Comparison of ENCODE assay signal across 9 mouse cellular contexts in genomic region chr12:50999295-51000237, GRCm38 (mm10).
DNase-seq lines count a peak whose midpoint lies in the region; ATAC-seq lines count a peak whose summit lies in the region.
"Had no signal": no experiment of that assay in that cellular context is flagged by ENCODE, and none has a peak within 500 bp of the region (broad histone marks: within the 10 kb centered on the region; RNA-seq: fewer than 3 reads in every experiment).

No protein-coding gene starts in this region.

- peaks cover 50% of the 10 kb centered on the region for H3K4me1 ChIP-seq in forebrain, embryonic 14.5 days (ENCODE audit: control insufficient read depth, insufficient read depth, low read length)
- H3K4me1 ChIP-seq in hindbrain, embryonic 13.5 days (replicated peaks), result peaks cover 42% of the 10 kb centered on the region

- peak; percentile 77 for DNase-seq in Muller cell, postnatal 12 days (ENCODE audit: inconsistent ontology term)
- DNase-seq in cerebellum, adult 11 months, result peak; percentile 3
- DNase-seq in forebrain, embryonic 14.5 days (ENCODE audit: low spot score), result peak; percentile 96
- DNase-seq in layer of hippocampus, postnatal 36 days, result peak; percentile 83 to 84
- DNase-seq in lung, postnatal 36 days, result peak; percentile 69
- DNase-seq in right cerebral cortex, postnatal 25 days, result peak; percentile 82

- H3K27me3 ChIP-seq in forebrain, embryonic 14.5 days (replicated peaks; ENCODE audit: control insufficient read depth, insufficient read depth, low read length), result no peaks in the 10 kb centered on the region
- H3K27me3 ChIP-seq in hindbrain, embryonic 13.5 days, result peaks cover 36% of the 10 kb centered on the region

- no peaks in the 10 kb centered on the region for H3K9me3 ChIP-seq in forebrain, embryonic 14.5 days (replicated peaks; ENCODE audit: control insufficient read depth, low read length)
- no peaks in the 10 kb centered on the region for H3K9me3 ChIP-seq in hindbrain, embryonic 13.5 days

- peak; percentile 71 for ATAC-seq in forebrain, embryonic 14.5 days
- ATAC-seq in hindbrain, embryonic 13.5 days (ENCODE audit: low FRiP score), result peak; percentile 90
- ATAC-seq in erythroblast, adult 5-6 weeks (replicated peaks; ENCODE audit: low FRiP score, poor library complexity, severe bottlenecking), result no peak

- H3K27ac ChIP-seq in forebrain, embryonic 14.5 days (ENCODE audit: low read depth, low read length), result peak overlapping the region; percentile 96
- peak overlapping the region; percentile 52; the same call in 1 of the 2 replicates for H3K27ac ChIP-seq in hindbrain, embryonic 13.5 days

- H3K4me2 ChIP-seq in forebrain, embryonic 14.5 days (ENCODE audit: low read length), result peak overlapping the region; percentile 44
- 0 out of 2 replicates have a peak overlapping the region, but pooled peaks have one; percentile 15 for H3K4me2 ChIP-seq in hindbrain, embryonic 13.5 days

- peak overlapping the region; percentile 59 for H3K9ac ChIP-seq in forebrain, embryonic 14.5 days (ENCODE audit: low read length)
- H3K9ac ChIP-seq in hindbrain, embryonic 13.5 days, result no peak overlapping the region

- 14% methylated on average over 20 of the region's 20 CpGs for WGBS in forebrain, embryonic 14.5 days
- WGBS in hindbrain, embryonic 13.5 days, result 30% methylated on average over 20 of the region's 20 CpGs

- no peak overlapping the region for H3K4me3 ChIP-seq in forebrain, embryonic 14.5 days (ENCODE audit: low read depth, low read length)
- no peak overlapping the region for H3K4me3 ChIP-seq in hindbrain, embryonic 13.5 days
- H3K4me3 ChIP-seq: erythroblast, embryonic 14.5 days had no signal

- H3K36me3 ChIP-seq in forebrain, embryonic 14.5 days (ENCODE audit: control insufficient read depth, insufficient read depth, low read length), result no peaks in the 10 kb centered on the region
- H3K36me3 ChIP-seq in hindbrain, embryonic 13.5 days, result no peaks in the 10 kb centered on the region

Comparison
In these comparisons a context has a peak if more than half of its experiments do, and no peak if none do; other contexts are left out.
1. DNase-seq: peak in every context shown above with its lines; median percentile 96 in forebrain, embryonic 14.5 days; 84 in layer of hippocampus, postnatal 36 days; 82 in right cerebral cortex, postnatal 25 days; 77 in Muller cell, postnatal 12 days; 69 in lung, postnatal 36 days; 3 in cerebellum, adult 11 months.